Mouse (Mus musculus) liver, embryonic 11.5 days (tissue): ENCODE results near the gene 1700017B05Rik. TPM values are rescaled to one million over a fixed set of nuclear protein-coding genes. Genes with fewer than 3 reads are reported as not detected.
"Not testable (repeated sequence)": the region's sequence is repeated elsewhere in the genome, so short reads cannot be mapped to it uniquely, and the experiment has no call there.

Experiments
- ATAC-seq: fragments of 200-750 bp; cut with Nextera tagmentation; replicated peaks from 2 replicates; pipeline ENCODE4 v1.8.0; 2017; ENCODE audit warnings: moderate number of reproducible peaks, mild to moderate bottlenecking, moderate TSS enrichment, moderate library complexity; ENCODE audit not compliant: low FRiP score
- DNase-seq: peaks from one replicate; pipeline ENCODE4 v3.0.0-alpha.2; 2017; ENCODE audit warnings: low spot score
- H3K27ac ChIP-seq: fragments of 300-500 bp; sonication (generic); 2 replicates; pipeline ENCODE4 v1.5.1; 2014; ENCODE audit warnings: mild to moderate bottlenecking, low read depth, low read length, control low read depth
- H3K27me3 ChIP-seq: fragments of 300-500 bp; sonication (generic); replicated peaks from 2 replicates; pipeline ENCODE4 v1.6.1; 2014; ENCODE audit warnings: low read length, mixed read lengths; ENCODE audit not compliant: control insufficient read depth, insufficient read depth
- H3K36me3 ChIP-seq: fragments of 300-500 bp; sonication (generic); 2 replicates; pipeline ENCODE4 v1.6.1; 2014; ENCODE audit warnings: mild to moderate bottlenecking, low read length, moderate library complexity, mixed read lengths; ENCODE audit not compliant: control insufficient read depth, insufficient read depth
- H3K4me1 ChIP-seq: fragments of 300-500 bp; sonication (generic); replicated peaks from 2 replicates; pipeline ENCODE4 v1.6.1; 2014; ENCODE audit warnings: low read length, mixed read lengths; ENCODE audit not compliant: control insufficient read depth, insufficient read depth
- H3K4me2 ChIP-seq: fragments of 300-500 bp; sonication (generic); 2 replicates; pipeline ENCODE4 v1.6.1; 2014; ENCODE audit warnings: mild to moderate bottlenecking, control low read depth, moderate library complexity
- H3K4me3 ChIP-seq: fragments of 300-500 bp; sonication (generic); 2 replicates; pipeline ENCODE4 v1.5.1; 2014; ENCODE audit warnings: low read depth, low read length, control low read depth
- H3K9ac ChIP-seq: fragments of 300-500 bp; sonication (generic); 2 replicates; pipeline ENCODE4 v1.6.1; 2014; ENCODE audit warnings: low read depth, low read length, control low read depth
- H3K9me3 ChIP-seq: fragments of 300-500 bp; sonication (generic); 2 replicates; pipeline ENCODE4 v1.6.1; 2016; ENCODE audit warnings: low read length, inconsistent platforms, mixed read lengths; ENCODE audit not compliant: control insufficient read depth
- WGBS: fragments of 180-500 bp; shearing (Covaris S2); extraction: QIAGEN DNeasy Blood & Tissue Kit; methylation state at CpG from one replicate; pipeline ENCODE4 v1.1.7; 2014; 5-methylcytosine and 5-hydroxymethylcytosine counted together
- polyA plus RNA-seq: library from polyadenylated mRNA; unstranded; fragments of >200 nt; fragmentation: Nextera tagmentation; extraction: Ambion mirVana; gene quantifications from 2 replicates; pipeline ENCODE4 v1.2.1, GENCODE M21; 2014

The 1700017B05Rik gene
- polyA plus RNA-seq = 27.0 and 29.5 TPM in 2 replicates

DNA sequence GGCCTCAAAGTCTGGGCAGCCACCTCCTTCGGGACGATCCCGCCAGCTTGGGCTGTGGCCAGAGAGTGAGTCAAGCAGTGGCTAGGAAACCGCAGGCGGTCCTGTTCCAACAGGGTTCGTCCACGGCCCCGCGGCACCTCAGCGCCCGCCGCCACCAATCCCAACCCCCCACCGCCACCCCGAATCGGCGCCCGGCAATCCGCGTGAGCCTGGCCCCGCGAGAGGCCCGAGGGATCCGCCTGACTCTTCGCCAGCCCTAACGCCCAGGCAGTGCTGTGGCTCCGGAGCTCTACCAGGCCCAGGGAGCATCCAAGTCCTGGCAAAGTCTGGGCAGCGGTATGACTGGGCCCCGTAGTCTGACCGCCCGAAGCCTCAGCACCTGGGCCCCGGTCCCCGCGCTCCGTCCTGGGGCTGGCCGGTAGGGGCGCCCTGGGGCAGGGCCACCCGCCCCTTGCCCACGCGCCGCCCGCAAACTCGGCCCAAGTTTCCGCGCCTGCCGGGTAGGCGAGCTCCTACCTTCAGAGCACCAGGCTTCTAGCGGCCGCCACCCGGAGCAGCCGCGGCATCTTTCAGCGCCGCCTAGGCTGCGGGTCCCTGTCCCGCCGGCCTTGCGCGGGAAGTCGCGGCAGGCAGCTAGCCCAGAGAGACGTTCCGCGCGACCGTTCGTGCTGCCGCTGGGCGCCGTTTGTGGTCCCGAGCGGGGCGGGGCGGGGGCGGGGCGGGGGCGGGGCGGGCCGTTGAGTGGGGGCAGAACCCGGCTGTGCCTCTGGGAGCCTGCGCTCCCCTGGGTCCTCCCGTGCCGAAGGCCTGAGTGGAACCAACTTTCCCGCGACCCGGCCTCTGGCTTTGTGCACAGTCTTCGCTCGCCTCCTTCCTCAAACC is at the start of gene 1700017B05Rik:
Gene 1700017B05Rik, minus strand, starts transcription at position 700 of the 882 bp plus-strand sequence.
- Histone ChIP-seq H3K27ac (peak within 1 kb of the TSS; percentile 78), H3K4me2 (peak within 1 kb of the TSS; percentile 97), H3K9ac (peak within 1 kb of the TSS; percentile 86), H3K4me1 (peaks cover 22% of the 10 kb centered on the region), H3K4me3 (peak within 1 kb of the TSS; percentile 90), H3K9me3 (no peaks in the 10 kb centered on the region), H3K36me3 (peaks cover 13% of the 10 kb centered on the region), H3K27me3 (no peaks in the 10 kb centered on the region)
- DNase-seq = peak; percentile 85
- ATAC-seq = peak; percentile 84
- WGBS = under 1% methylated on average over 87 of the region's 87 CpGs

DNA sequence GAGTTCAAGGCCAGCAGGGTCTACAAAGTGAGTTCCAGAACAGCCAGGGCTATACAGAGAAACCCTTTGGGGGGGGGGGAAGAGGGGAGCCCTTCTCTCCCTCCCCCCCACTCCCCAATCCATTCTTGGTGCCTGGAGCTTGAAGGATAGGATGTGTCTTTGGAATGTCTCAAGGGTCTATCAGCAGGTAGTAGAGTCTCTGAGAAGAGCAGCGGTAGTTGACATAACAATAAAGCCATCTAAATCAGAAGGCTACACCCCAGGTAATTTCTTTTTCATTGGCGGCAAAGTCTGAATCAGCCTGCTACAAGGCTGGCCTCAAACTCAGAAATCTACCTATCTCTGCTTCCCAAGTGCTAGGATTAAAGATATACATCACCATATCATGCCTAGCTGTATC is 48.5 kb upstream of the 1700017B05Rik start:
- Histone ChIP-seq H3K27me3 (no peaks in the 10 kb centered on the region), H3K36me3 (no peaks in the 10 kb centered on the region), H3K4me1 (no peaks in the 10 kb centered on the region; the same call in none of the 2 replicates), H3K27ac (no peak overlapping the region), H3K4me3 (no peak overlapping the region), H3K9me3 (no peaks in the 10 kb centered on the region), H3K9ac (no peak overlapping the region), H3K4me2 (no peak overlapping the region)
- ATAC-seq (no peak), DNase-seq (no peak)
- 91% methylated on average over 2 of the region's 2 CpGs for WGBS

DNA sequence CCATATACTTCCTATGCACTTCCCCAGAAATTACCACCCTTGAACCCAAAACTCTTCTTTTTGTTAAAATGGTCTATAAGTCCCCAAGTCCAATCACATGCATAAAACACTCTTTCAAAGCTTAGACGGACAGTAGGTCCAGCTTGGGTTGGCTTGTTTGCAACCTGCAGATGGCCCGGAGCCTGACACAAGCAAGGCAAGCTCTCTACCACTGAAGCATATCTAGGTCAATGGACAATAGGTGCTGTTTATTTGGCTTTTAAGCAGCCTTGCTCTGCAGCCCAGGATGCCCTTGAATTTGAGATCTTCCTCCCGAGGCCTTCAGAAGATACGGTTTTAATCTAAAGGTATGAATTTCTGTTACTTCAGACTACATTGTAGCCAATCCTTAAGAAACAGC is 46.9 kb upstream of the 1700017B05Rik start:
- Histone ChIP-seq H3K27me3 (no peaks in the 10 kb centered on the region), H3K9ac (no peak overlapping the region), H3K9me3 (peaks cover 2% of the 10 kb centered on the region; the same call in 1 of the 2 replicates), H3K27ac (no peak overlapping the region), H3K4me1 (no peaks in the 10 kb centered on the region; the same call in none of the 2 replicates), H3K4me2 (no peak overlapping the region), H3K4me3 (no peak overlapping the region), H3K36me3 (no peaks in the 10 kb centered on the region)
- 85% methylated on average over 4 of the region's 4 CpGs for WGBS
- ATAC-seq (no peak), DNase-seq (no peak)

DNA sequence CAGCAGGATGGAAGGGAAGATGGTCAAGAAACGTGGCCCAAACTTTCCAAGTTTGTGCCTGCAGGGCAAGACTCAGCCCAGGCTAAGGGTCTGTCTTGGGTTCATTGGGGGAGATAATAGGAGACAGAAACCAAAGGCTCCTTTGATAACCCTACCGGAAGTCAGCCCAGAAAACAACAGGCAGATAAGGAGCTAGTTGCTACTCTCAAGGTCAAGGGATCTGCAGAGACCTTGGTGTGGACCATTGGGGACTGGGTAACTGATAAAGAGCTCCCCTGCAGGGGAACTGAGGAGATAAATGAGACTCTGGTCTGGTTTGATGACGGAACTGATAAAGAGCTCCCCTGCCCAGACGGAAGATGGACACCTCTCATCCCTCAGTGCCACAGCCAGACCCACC is 45.0 kb upstream of the 1700017B05Rik start:
- WGBS = 27% methylated on average over 4 of the region's 4 CpGs
- DNase-seq = no peak

DNA sequence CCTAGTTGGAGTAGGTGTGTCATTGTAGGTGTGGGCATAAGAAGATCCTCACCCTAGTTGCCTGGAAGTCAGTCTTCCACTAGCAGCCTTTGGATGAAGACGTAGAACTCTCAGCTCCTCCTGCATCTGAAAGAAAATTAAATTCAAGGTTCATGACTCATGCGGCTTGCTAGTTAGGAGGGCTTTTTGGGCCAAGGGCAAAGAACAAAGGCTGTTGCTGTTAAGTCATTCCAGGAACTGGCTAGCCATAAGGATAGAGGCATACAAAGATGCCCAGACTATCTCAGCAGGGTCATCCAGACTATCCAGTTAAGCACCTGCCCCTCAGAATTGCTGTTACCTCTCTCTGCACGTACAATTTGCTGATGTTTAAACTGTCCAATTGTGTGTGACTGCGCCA is 42.3 kb upstream of the 1700017B05Rik start:
- H3K4me2 ChIP-seq, H3K27ac ChIP-seq, H3K4me3 ChIP-seq, DNase-seq, H3K36me3 ChIP-seq, H3K4me1 ChIP-seq, H3K9ac ChIP-seq, ATAC-seq, H3K27me3 ChIP-seq, H3K9me3 ChIP-seq: not testable (repeated sequence)
- WGBS = 90% methylated on average over 4 of the region's 4 CpGs

More for the DNA sequence above, 45.0 kb upstream of the 1700017B05Rik start:
- Histone ChIP-seq H3K9ac (no peak overlapping the region), H3K27me3 (no peaks in the 10 kb centered on the region), H3K27ac (no peak overlapping the region), H3K4me2 (no peak overlapping the region), H3K4me1 (no peaks in the 10 kb centered on the region; the same call in none of the 2 replicates), H3K9me3 (peaks cover 2% of the 10 kb centered on the region; the same call in 1 of the 2 replicates), H3K4me3 (no peak overlapping the region), H3K36me3 (no peaks in the 10 kb centered on the region)
- peak; percentile 57; the same call in 1 of the 2 replicates for ATAC-seq

DNA sequence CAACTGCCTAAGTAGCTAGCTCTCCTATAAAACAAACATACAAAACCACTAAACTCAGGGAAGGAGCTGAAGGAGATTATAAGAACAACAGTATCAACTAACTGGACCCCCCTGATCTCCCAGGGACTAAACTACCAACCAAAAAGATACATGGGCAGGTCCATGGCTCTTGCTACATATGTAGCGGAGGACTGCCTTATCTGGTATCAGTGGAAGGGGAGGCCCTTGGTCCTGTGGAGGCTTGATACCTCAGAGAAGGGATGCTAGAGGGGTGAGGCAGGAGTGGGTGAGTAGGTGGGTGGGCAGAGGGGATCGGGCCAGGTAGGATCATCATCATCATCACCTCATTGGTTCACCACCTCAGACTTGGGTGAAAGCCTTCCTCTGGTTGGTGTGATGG is 41.8 kb upstream of the 1700017B05Rik start:
- Histone ChIP-seq H3K9ac (no peak overlapping the region), H3K9me3 (peaks cover 2% of the 10 kb centered on the region; the same call in 1 of the 2 replicates), H3K4me1 (peaks cover 10% of the 10 kb centered on the region), H3K27ac (no peak overlapping the region), H3K27me3 (no peaks in the 10 kb centered on the region), H3K36me3 (no peaks in the 10 kb centered on the region), H3K4me3 (no peak overlapping the region), H3K4me2 (no peak overlapping the region)
- ATAC-seq (no peak), DNase-seq (no peak)
- WGBS = 78% methylated on average over 2 of the region's 2 CpGs

DNA sequence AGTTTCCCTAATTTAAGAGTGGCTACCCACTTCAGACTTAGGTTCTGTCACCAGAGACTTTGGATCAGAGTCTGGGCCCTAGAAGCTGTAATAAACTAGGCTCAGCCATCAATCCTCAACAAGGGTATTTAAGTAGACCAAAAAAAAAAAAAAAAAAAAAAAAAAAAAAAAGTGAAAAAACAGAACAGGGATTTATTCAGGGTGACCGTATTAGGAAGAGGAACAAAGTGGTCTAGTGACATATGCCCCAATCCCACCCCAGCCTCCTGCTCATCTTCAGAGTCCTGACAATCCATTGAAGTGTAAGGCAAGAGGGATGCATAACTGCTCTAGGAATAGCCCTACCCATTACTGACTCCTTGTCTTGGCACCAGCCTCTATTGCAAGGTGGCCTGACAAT is 40.9 kb upstream of the 1700017B05Rik start:
- ATAC-seq (no peak), DNase-seq (no peak)
- Histone ChIP-seq H3K9ac (no peak overlapping the region), H3K4me1 (peaks cover 14% of the 10 kb centered on the region), H3K27ac (no peak overlapping the region), H3K27me3 (no peaks in the 10 kb centered on the region), H3K4me3 (no peak overlapping the region), H3K4me2 (no peak overlapping the region), H3K36me3 (no peaks in the 10 kb centered on the region), H3K9me3 (peaks cover 2% of the 10 kb centered on the region; the same call in 1 of the 2 replicates)
- 88% methylated on average over 1 of the region's 1 CpGs for WGBS

DNA sequence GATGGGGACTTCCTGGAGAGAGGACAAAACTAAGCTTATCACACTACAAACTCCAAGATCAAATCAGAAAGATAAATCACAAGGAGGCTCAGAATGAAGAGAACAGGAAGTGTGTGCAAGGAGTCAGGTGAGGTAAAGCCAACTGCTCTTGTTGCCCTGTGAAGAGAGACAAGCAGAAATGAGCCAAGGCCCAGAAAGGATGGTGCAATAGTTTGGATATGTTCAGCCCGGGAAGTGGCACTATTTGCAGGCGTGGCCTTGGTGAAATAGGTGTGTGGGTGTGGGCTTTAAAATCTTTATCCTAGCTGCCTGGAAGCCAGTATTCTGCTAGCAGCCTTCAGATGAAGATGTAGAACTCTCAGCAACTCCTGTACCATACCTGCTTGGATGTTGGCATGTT is 38.4 kb upstream of the 1700017B05Rik start:
- H3K9me3 ChIP-seq = peaks cover 2% of the 10 kb centered on the region; the same call in 1 of the 2 replicates
- DNase-seq (no peak), ATAC-seq (no peak)
- H3K27me3 ChIP-seq = no peaks in the 10 kb centered on the region
- peaks cover 19% of the 10 kb centered on the region for H3K4me1 ChIP-seq
- no peak overlapping the region for H3K9ac ChIP-seq
- H3K4me3 ChIP-seq = no peak overlapping the region
- H3K36me3 ChIP-seq = no peaks in the 10 kb centered on the region
- WGBS = 78% methylated on average over 2 of the region's 2 CpGs
- no peak overlapping the region for H3K27ac ChIP-seq
- H3K4me2 ChIP-seq = no peak overlapping the region
